Mouse (Mus musculus) spleen, adult 2 months (tissue): ENCODE data around the gene Irs4.

Source experiments
- CTCF ChIP-seq: fragments of 200-500 bp; IDR thresholded peaks from 2 replicates; pipeline ENCODE4 v1.5.1; 2011; ENCODE audit warnings: mild to moderate bottlenecking, inconsistent platforms; ENCODE audit not compliant: insufficient read depth, insufficient read length, insufficient replicate concordance; ENCODE audit errors: extremely low read depth
- POLR2A ChIP-seq: fragments of 200-500 bp; IDR thresholded peaks from 2 replicates; pipeline ENCODE4 v1.6.1; 2011; ENCODE audit warnings: low read depth, low read length, inconsistent platforms

DNA sequence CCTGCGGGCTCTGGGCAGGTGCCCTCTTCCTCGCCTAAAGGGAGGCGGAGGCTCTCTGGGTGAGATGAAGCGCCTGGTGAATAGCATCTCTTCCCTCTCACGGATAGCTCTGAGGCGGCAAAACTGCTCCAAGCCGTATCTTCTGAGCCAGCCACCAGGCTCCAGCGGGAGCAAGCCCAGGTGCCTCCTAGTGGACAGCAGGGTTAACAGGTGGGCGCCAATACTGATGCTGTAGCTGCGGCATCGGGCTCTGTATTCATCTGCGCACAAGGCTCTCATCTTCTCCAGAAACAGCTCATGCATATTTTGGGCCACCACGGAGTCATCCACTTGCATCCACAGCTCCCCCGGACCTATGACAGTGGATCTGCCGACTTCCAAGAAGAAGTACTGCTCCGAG, 1.1 kb downstream of the Irs4 start:
- no peak for TF ChIP-seq CTCF
- no peak for TF ChIP-seq POLR2A
